Mouse (Mus musculus) duodenum, adult 2 months (tissue): ENCODE data around the gene Scgb1b12. TPM values are rescaled to one million over a fixed set of nuclear protein-coding genes. Genes with fewer than 3 reads are reported as not detected.

Experiments
- polyA plus RNA-seq: library from polyadenylated mRNA; depleted of rRNA; stranded (reverse); fragments of >200 nt; gene quantifications from 2 replicates; pipeline ENCODE4 v1.2.3, GENCODE M21; 2012; ENCODE audit warnings: low replicate concordance; rRNA removed

The Scgb1b12 gene
- not detected in 2 replicates for polyA plus RNA-seq

GRCm38 (mm10) chr7:32333882-32334281, at the start of gene Scgb1b12:
TSS of gene Scgb1b12 (plus strand) at chr7:32334182.

DNA sequence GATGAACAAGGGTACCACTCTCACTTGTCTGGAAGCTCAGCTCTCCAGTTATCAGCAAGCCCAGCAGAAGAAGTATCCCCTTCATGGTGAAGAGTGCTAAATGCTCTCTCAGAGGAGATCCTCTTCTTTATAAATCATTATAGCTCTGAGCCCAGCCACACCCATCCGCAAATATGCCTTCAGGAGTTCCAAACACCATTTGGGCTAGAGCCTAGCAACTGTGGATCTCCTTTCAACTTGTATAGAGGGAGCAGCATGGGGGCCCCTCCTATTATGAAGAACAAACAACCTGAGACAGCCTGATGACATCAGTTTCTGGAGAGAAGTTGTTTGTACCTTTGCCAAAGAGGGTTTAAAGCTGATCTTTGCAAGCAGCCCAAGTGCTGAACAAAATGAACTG, 6.8 kb upstream of the Scgb1b12 start, which contains the start of gene Scgb2b12:
Scgb2b12 (minus strand) TSS at position 101 of the 400 bp plus-strand sequence.

Other genes with a start within 250 kb of the Scgb1b12 start
- gene Scgb1b10, start 233.3 kb upstream of the Scgb1b12 start, polyA plus RNA-seq = not detected in 2 replicates
- gene Scgb2b11, start 123.0 kb upstream of the Scgb1b12 start, polyA plus RNA-seq = not detected in 2 replicates
- gene Scgb1b11, start 111.3 kb upstream of the Scgb1b12 start, polyA plus RNA-seq = not detected in 2 replicates
- gene Scgb2b12, start 6.9 kb upstream of the Scgb1b12 start, polyA plus RNA-seq = not detected in 2 replicates
- not detected in 2 replicates for gene Scgb1b29, start 107.4 kb downstream of the Scgb1b12 start, polyA plus RNA-seq